Mouse (Mus musculus): ENCODE measurements around the gene Rnf38.

Rnf38 gene

GRCm38 (mm10) chr4:44119410-44120201 is 114.0 kb downstream of the Rnf38 start:
- DNase-seq (ENCODE audit: low spot score in 2 of 2), result peak in 1 of 2 experiments; percentile 35

GRCm38 (mm10) chr4:44115046-44115445 is 118.5 kb downstream of the Rnf38 start:
- no peak for DNase-seq (ENCODE audit: low spot score in 2 of 2)

- DNase-seq (ENCODE audit: low spot score in 2 of 2), result no peak
Observed at GRCm38 (mm10) chr4:44113393-44114138, 120.0 kb downstream of the Rnf38 start.

- peak; percentile 13 to 36 for DNase-seq (ENCODE audit: low spot score in 2 of 2)
Observed at GRCm38 (mm10) chr4:44112741-44113140, 120.8 kb downstream of the Rnf38 start.

- no peak for DNase-seq (ENCODE audit: low spot score in 2 of 2)
Observed at GRCm38 (mm10) chr4:44110771-44111170, 122.8 kb downstream of the Rnf38 start.

- no peak for DNase-seq (ENCODE audit: low spot score in 2 of 2)
Observed at GRCm38 (mm10) chr4:44108297-44108696, 125.3 kb downstream of the Rnf38 start.

GRCm38 (mm10) chr4:44107339-44107738 is 126.2 kb downstream of the Rnf38 start:
- peak; percentile 44 to 46 for DNase-seq (ENCODE audit: low spot score in 2 of 2)

- DNase-seq (ENCODE audit: low spot score in 2 of 2), result no peak
Observed at GRCm38 (mm10) chr4:44106297-44106821, 127.2 kb downstream of the Rnf38 start.

- DNase-seq (ENCODE audit: low spot score in 2 of 2), result peak in 1 of 2 experiments; percentile 41
Observed at GRCm38 (mm10) chr4:44104195-44104917, 129.2 kb downstream of the Rnf38 start.

GRCm38 (mm10) chr4:44103620-44104019 is 130.0 kb downstream of the Rnf38 start:
- DNase-seq (ENCODE audit: low spot score in 2 of 2), result no peak

- DNase-seq (ENCODE audit: low spot score in 2 of 2), result no peak
Observed at GRCm38 (mm10) chr4:44097576-44098335, 135.8 kb downstream of the Rnf38 start.

GRCm38 (mm10) chr4:44094475-44094874 is 139.1 kb downstream of the Rnf38 start:
- DNase-seq (ENCODE audit: low spot score in 2 of 2), result no peak

- no peak for DNase-seq (ENCODE audit: low spot score in 2 of 2)
Observed at GRCm38 (mm10) chr4:44092359-44092758, 141.2 kb downstream of the Rnf38 start.

GRCm38 (mm10) chr4:44085566-44085965 is 148.0 kb downstream of the Rnf38 start:
- DNase-seq (ENCODE audit: low spot score in 2 of 2), result no peak

- DNase-seq (ENCODE audit: low spot score in 2 of 2), result no peak
Observed at GRCm38 (mm10) chr4:44084602-44085325, 148.8 kb downstream of the Rnf38 start.

GRCm38 (mm10) chr4:44083945-44084344 is 149.6 kb downstream of the Rnf38 start, which contains the start of gene Gne:
Gene Gne (minus strand): TSS chr4:44084177.
- DNase-seq (ENCODE audit: low spot score in 2 of 2), result peak; percentile 17 to 54

- DNase-seq (ENCODE audit: low spot score in 2 of 2), result no peak
Observed at GRCm38 (mm10) chr4:44078358-44078933, 155.1 kb downstream of the Rnf38 start.
